Mouse (Mus musculus): Measurements from ENCODE around the gene Chad. TPM values are rescaled to one million over a fixed set of nuclear protein-coding genes. Genes with fewer than 3 reads are reported as not detected.

Chad gene
- total and polyA plus RNA-seq, 3 experiments: 0.08 to 0.11 TPM; not detected in 1

DNA sequence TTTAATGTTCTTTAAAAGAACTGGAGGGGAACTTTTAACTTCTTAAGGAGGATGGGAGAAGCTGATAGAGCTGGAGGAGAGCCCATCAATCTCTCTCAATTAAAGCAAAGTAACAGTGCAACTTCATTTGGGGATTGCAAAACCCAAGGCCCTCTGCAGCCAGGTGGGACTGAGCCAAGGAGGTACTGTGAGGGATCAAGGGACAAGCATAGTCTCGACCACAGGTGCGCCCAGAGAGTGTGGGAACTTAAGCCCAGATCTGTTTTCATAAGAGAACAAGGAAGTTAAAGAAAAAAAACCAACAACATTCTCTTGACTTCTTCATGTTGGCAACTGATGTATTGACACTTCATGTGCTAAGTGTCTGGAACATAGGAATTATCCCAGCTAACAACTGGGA, 10.2 kb downstream of the Chad start:
- Histone ChIP-seq H3K9ac (ENCODE audit: control insufficient read depth, low read depth, low read length, poor library complexity, severe bottlenecking) (no peak overlapping the region), H3K27me3 (ENCODE audit: control insufficient read depth in 1 of 2, insufficient read depth in 2 of 2, low read length in 2 of 2) (no peaks in the 10 kb centered on the region), H3K4me3 (ENCODE audit: control insufficient read depth in 1 of 2, insufficient read depth in 1 of 2, low read depth in 2 of 2, low read length in 2 of 2) (no peak overlapping the region), H3K27ac (ENCODE audit: control insufficient read depth, low read depth, low read length) (no peak overlapping the region), H3K36me3 (ENCODE audit: control insufficient read depth in 1 of 2, insufficient read depth in 2 of 2, low read length in 2 of 2) (no peaks in the 10 kb centered on the region), H3K4me1 (ENCODE audit: control insufficient read depth in 1 of 2, insufficient read depth in 2 of 2, low read length in 2 of 2) (no peaks in the 10 kb centered on the region), H3K79me2 (ENCODE audit: control insufficient read depth, insufficient read depth, low read length, poor library complexity) (no peaks in the 10 kb centered on the region), H3K9me3 (replicated peaks; ENCODE audit: insufficient read depth, low read length) (no peaks in the 10 kb centered on the region)
- no peak for DNase-seq (ENCODE audit: low read depth, low spot score)
- TF ChIP-seq CHD1 (IDR thresholded peaks at IDR 0.05; ENCODE audit: low read depth, low read length) (no peak), RCOR1 (IDR thresholded peaks at IDR 0.05; ENCODE audit: low read depth, low read length) (no peak), TCF12 (IDR thresholded peaks at IDR 0.05; ENCODE audit: low read depth, low read length) (no peak), NRF1 (IDR thresholded peaks at IDR 0.05; ENCODE audit: insufficient read depth, low read depth, low read length, poor library complexity, severe bottlenecking) (no peak), SMC3 (IDR thresholded peaks at IDR 0.05; ENCODE audit: low read depth, low read length) (no peak), USF1 (IDR thresholded peaks at IDR 0.05; ENCODE audit: low read depth, low read length) (no peak), MAZ (IDR thresholded peaks at IDR 0.05; ENCODE audit: low read depth, low read length) (no peak), POLR2A (IDR thresholded peaks at IDR 0.05; ENCODE audit: control insufficient read depth in 1 of 2, insufficient read depth in 1 of 2, low read depth in 1 of 2, low read length in 2 of 2, poor library complexity in 1 of 2) (no peak), MAX (IDR thresholded peaks at IDR 0.05; ENCODE audit: low read length) (no peak), BHLHE40 (IDR thresholded peaks at IDR 0.05; ENCODE audit: borderline replicate concordance, low read depth, low read length) (no peak)

DNA sequence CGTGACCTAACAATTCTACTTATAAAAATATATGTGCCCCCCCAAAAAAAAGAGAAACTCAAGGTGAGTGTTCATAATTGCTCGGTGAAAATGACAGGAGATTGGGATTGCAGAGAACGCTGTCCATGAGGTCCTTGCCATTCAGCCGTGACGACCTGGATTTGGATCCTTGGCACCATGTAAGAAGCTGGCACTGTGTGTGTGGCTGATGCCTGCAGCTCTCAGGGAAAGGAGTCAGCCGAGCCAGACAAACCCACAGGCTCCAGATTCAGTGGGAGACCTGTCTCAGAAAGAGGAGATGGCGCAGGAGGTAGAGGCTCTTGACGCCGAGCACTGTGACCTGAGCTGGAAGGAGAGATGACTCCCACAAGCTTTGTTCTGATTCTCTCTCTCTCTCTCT, 11.5 kb downstream of the Chad start:
- no peak overlapping the region for H3K27ac ChIP-seq (ENCODE audit: control insufficient read depth, low read depth, low read length)
- TF ChIP-seq ZC3H11A (IDR thresholded peaks at IDR 0.05; ENCODE audit: low read depth, low read length): no peak
- TF ChIP-seq ZNF384 (IDR thresholded peaks at IDR 0.05; ENCODE audit: low read depth, low read length): no peak
- TF ChIP-seq MYC (IDR thresholded peaks at IDR 0.05; ENCODE audit: low read depth, low read length): no peak
- no peak for TF ChIP-seq MAZ (IDR thresholded peaks at IDR 0.05; ENCODE audit: low read depth, low read length)
- TF ChIP-seq GATA1 (IDR thresholded peaks at IDR 0.05; ENCODE audit: low read depth, low read length): no peak
- TF ChIP-seq CHD1 (IDR thresholded peaks at IDR 0.05; ENCODE audit: low read depth, low read length): no peak
- TF ChIP-seq MEF2A (IDR thresholded peaks at IDR 0.05; ENCODE audit: extremely low read depth, insufficient replicate concordance, low read depth, low read length, poor library complexity, severe bottlenecking): no peak
- no peak for TF ChIP-seq MXI1 (IDR thresholded peaks at IDR 0.05; ENCODE audit: low read depth, low read length)
- TF ChIP-seq TAL1 (IDR thresholded peaks at IDR 0.05; ENCODE audit: low read length): no peak
- no peak for TF ChIP-seq CHD2 (IDR thresholded peaks at IDR 0.05; ENCODE audit: low read length)
- no peak for TF ChIP-seq ZMIZ1 (IDR thresholded peaks at IDR 0.05; ENCODE audit: low read depth, low read length)
- no peak for TF ChIP-seq SIN3A (IDR thresholded peaks at IDR 0.05; ENCODE audit: low read length)
- no peak for TF ChIP-seq ZKSCAN1 (IDR thresholded peaks at IDR 0.05; ENCODE audit: low read depth, low read length)
- TF ChIP-seq ELF1 (IDR thresholded peaks at IDR 0.05; ENCODE audit: low read depth, low read length): no peak
- TF ChIP-seq USF2 (IDR thresholded peaks at IDR 0.05; ENCODE audit: borderline replicate concordance in 1 of 2, insufficient read depth in 1 of 2, low read depth in 1 of 2, low read length in 2 of 2): no peak
- TF ChIP-seq RAD21 (IDR thresholded peaks at IDR 0.05; ENCODE audit: low read depth, low read length): no peak
- TF ChIP-seq KAT2A (conservative IDR thresholded peaks at IDR 0.05; ENCODE audit: low read depth, low read length): no peak
- no peak for TF ChIP-seq TBP (IDR thresholded peaks at IDR 0.05; ENCODE audit: low read depth, low read length)
- no peak for TF ChIP-seq MYB (IDR thresholded peaks at IDR 0.05; ENCODE audit: low read depth, low read length)
- H3K79me2 ChIP-seq (ENCODE audit: control insufficient read depth, insufficient read depth, low read length, poor library complexity): no peaks in the 10 kb centered on the region
- H3K27me3 ChIP-seq (ENCODE audit: control insufficient read depth in 1 of 2, insufficient read depth in 2 of 2, low read length in 2 of 2): no peaks in the 10 kb centered on the region
- DNase-seq (ENCODE audit: low read depth, low spot score): no peak
- no peaks in the 10 kb centered on the region for H3K4me1 ChIP-seq (ENCODE audit: control insufficient read depth in 1 of 2, insufficient read depth in 2 of 2, low read length in 2 of 2)
- no peak overlapping the region for H3K9ac ChIP-seq (ENCODE audit: control insufficient read depth, low read depth, low read length, poor library complexity, severe bottlenecking)
- no peaks in the 10 kb centered on the region for H3K9me3 ChIP-seq (replicated peaks; ENCODE audit: insufficient read depth, low read length)
- no peaks in the 10 kb centered on the region for H3K36me3 ChIP-seq (ENCODE audit: control insufficient read depth in 1 of 2, insufficient read depth in 2 of 2, low read length in 2 of 2)
- no peak overlapping the region for H3K4me3 ChIP-seq (ENCODE audit: control insufficient read depth in 1 of 2, insufficient read depth in 1 of 2, low read depth in 2 of 2, low read length in 2 of 2)

Data from MEL (cell line).